Mouse (Mus musculus): ENCODE measurements at regions not wholly inside any gene's neighbourhood (a gene's known extent, or its start where the extent isn't known, plus 50 kb on each side); places are given as distances from the start of the nearest gene placed in this dataset.

DNA sequence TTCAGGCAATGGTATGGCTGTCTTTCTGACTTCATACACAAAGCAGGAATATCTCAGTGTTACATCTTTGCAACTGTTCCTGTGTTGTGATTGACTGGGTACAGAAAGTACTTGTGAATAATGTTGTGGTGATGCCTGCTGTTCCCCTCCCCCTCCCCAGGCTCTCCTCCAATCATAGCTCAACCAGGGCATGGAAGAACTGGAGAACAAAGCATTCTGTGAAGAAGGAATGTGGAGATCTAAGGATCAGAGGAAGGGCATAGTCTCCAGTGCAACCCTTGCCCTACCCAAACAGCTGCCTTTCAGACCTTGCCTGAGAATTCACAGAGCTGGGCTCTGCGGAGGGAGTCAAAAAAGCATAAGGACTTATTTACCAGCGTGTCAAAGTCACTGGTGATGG is 326.9 kb downstream of the Ice1 start:
- WGBS: 53% methylated on average over 2 of the region's 2 CpGs
- H3K4me3 ChIP-seq (ENCODE audit: low read depth, low read length): no peak overlapping the region
- H3K36me3 ChIP-seq (ENCODE audit: insufficient read depth, low read length): no peaks in the 10 kb centered on the region
- no peaks in the 10 kb centered on the region for H3K27me3 ChIP-seq (replicated peaks; ENCODE audit: insufficient read depth, low read length)
- DNase-seq (ENCODE audit: low spot score): no peak
- H3K27ac ChIP-seq (ENCODE audit: low read length): no peak overlapping the region
- no peak overlapping the region for H3K9ac ChIP-seq (replicated peaks; ENCODE audit: low read depth)
- H3K4me1 ChIP-seq (ENCODE audit: insufficient read depth, low read depth, low read length): no peaks in the 10 kb centered on the region
- no peak; the same call in 1 of the 2 replicates for ATAC-seq
- no peaks in the 10 kb centered on the region for H3K9me3 ChIP-seq (ENCODE audit: low read length)
- TF ChIP-seq CTCF (IDR thresholded peaks at IDR 0.05) (no peak), EP300 (IDR thresholded peaks at IDR 0.05) (no peak)
- H3K4me2 ChIP-seq (replicated peaks; ENCODE audit: low read depth, low read length): no peak overlapping the region

DNA sequence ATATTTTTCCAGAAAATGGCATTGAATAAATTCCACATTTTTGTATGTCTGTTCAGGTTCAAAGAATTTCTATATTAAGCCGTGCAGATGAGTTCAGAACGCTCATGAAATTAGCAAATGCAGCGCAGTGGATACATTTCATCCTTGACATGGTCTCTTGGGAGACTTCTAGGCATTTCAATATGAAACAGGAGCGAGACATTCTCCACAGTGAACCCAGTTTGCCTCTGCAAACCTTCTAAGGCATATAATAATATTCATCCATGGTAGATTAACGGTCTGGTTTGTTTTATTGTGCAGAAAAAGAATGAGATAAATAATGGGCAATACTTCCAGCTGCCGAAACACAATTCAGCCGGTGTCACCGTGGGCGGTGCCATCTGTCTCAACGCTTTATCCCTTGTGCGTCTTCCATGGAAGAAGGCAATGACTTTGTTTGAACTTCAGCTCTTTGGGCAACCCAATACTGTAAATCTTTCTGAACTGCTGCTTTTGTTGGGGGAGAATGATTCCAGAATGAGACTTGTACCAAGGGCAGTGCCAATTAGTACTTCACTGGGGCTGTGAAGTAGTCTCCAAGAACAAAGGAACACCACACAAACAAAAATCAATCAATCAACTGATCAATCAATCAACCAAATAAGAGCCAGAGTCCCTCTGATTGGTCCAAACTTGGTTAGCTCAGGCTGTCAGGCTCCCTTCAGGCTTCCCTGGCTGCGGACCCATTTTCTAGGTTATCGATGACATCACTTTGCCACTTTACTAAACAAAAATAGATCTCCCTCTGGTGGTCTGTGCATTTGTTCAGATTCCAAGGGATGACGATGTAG is 326.0 kb downstream of the Ice1 start:
- DNase-seq (ENCODE audit: low spot score): no peak
- no peak overlapping the region for H3K27ac ChIP-seq (ENCODE audit: low read length)

DNA sequence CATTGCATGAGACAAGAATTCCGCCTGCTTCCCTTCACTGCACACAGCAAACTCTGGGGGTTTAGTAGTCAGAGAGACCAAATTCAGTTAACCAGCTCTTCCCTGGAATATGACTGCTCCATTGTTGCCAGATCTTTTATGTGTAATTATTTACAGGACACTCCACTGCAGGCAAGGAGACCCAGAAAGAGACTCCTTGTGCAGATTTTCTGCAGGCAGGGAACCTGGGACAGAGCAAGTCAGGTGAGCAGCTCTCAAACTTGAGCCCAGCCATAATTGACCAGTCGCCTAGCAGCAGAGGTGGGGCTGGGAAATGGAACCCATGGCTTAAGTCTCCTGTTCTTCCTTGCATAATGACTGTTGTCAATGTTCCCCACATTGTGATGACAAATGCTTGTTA is 324.2 kb downstream of the Ice1 start:
- DNase-seq (ENCODE audit: low spot score) (no peak), ATAC-seq (no peak)
- Histone ChIP-seq H3K4me1 (ENCODE audit: insufficient read depth, low read depth, low read length) (no peaks in the 10 kb centered on the region), H3K27me3 (replicated peaks; ENCODE audit: insufficient read depth, low read length) (no peaks in the 10 kb centered on the region), H3K27ac (ENCODE audit: low read length) (no peak overlapping the region), H3K9me3 (ENCODE audit: low read length) (no peaks in the 10 kb centered on the region), H3K9ac (replicated peaks; ENCODE audit: low read depth) (no peak overlapping the region), H3K4me3 (ENCODE audit: low read depth, low read length) (no peak overlapping the region), H3K4me2 (replicated peaks; ENCODE audit: low read depth, low read length) (no peak overlapping the region), H3K36me3 (ENCODE audit: insufficient read depth, low read length) (no peaks in the 10 kb centered on the region)
- TF ChIP-seq EP300 (IDR thresholded peaks at IDR 0.05): no peak
- 34% methylated on average over 2 of the region's 2 CpGs for WGBS

More for the DNA sequence above, 326.0 kb downstream of the Ice1 start:
- H3K36me3 ChIP-seq (ENCODE audit: insufficient read depth, low read length): no peaks in the 10 kb centered on the region
- TF ChIP-seq EP300 (IDR thresholded peaks at IDR 0.05): no peak
- no peak for TF ChIP-seq CTCF (IDR thresholded peaks at IDR 0.05)
- H3K4me3 ChIP-seq (ENCODE audit: low read depth, low read length): no peak overlapping the region
- WGBS: 84% methylated on average over 14 of the region's 14 CpGs
- no peaks in the 10 kb centered on the region for H3K4me1 ChIP-seq (ENCODE audit: insufficient read depth, low read depth, low read length)
- ATAC-seq: no peak
- H3K9me3 ChIP-seq (ENCODE audit: low read length): no peaks in the 10 kb centered on the region
- no peak overlapping the region for H3K4me2 ChIP-seq (replicated peaks; ENCODE audit: low read depth, low read length)
- no peak overlapping the region for H3K9ac ChIP-seq (replicated peaks; ENCODE audit: low read depth)
- no peaks in the 10 kb centered on the region for H3K27me3 ChIP-seq (replicated peaks; ENCODE audit: insufficient read depth, low read length)

DNA sequence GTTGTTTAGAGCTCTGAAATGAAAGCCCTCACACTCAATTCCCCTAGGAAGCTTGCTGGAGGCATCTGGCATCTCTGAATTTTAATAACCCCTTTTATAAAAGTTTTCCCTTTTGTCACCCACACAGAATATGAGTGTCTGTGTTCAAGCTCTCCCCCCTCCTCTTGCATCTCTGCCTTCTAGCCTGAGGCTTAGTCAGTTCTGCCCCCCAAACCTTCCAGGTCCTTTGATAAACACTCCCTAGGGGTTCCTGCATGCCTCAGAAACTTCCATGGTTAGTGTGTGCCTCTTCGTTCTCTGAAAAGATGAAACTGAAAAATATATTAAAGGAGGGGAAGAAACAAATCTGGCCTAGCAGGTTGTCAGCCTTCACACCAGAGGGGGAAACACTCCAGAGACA is 313.9 kb downstream of the Ice1 start:
- TF ChIP-seq CTCF (IDR thresholded peaks at IDR 0.05) (no peak), EP300 (IDR thresholded peaks at IDR 0.05) (no peak)
- Histone ChIP-seq H3K27ac (ENCODE audit: low read length) (no peak overlapping the region), H3K9ac (replicated peaks; ENCODE audit: low read depth) (no peak overlapping the region), H3K27me3 (replicated peaks; ENCODE audit: insufficient read depth, low read length) (no peaks in the 10 kb centered on the region), H3K4me1 (ENCODE audit: insufficient read depth, low read depth, low read length) (no peaks in the 10 kb centered on the region), H3K36me3 (ENCODE audit: insufficient read depth, low read length) (no peaks in the 10 kb centered on the region), H3K4me2 (replicated peaks; ENCODE audit: low read depth, low read length) (no peak overlapping the region), H3K9me3 (ENCODE audit: low read length) (no peaks in the 10 kb centered on the region), H3K4me3 (ENCODE audit: low read depth, low read length) (no peak overlapping the region)
- DNase-seq (ENCODE audit: low spot score): no peak
- 83% methylated on average over 1 of the region's 1 CpGs for WGBS
- ATAC-seq: no peak

DNA sequence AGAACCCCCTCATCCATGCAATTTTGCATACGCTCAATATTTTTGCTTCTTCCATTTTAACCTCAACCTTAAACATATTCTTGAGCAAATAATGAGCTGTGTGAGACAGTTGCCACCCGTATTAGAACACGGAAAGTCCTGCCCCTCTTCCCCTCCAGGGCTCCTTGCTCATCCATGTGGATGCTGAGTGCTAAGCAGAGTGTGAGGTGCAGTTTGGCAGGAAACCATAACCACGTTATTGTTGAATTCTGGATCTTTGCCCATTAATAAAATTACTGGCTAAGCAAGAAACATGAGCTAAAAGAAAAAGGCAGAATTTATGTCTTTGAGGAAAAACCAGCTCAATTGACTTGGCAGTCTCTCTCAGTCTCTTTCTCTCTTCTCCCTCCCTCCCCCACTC is 301.4 kb downstream of the Ice1 start:
- Histone ChIP-seq H3K4me1 (ENCODE audit: insufficient read depth, low read depth, low read length) (no peaks in the 10 kb centered on the region), H3K9ac (replicated peaks; ENCODE audit: low read depth) (no peak overlapping the region), H3K27me3 (replicated peaks; ENCODE audit: insufficient read depth, low read length) (no peaks in the 10 kb centered on the region), H3K9me3 (ENCODE audit: low read length) (no peaks in the 10 kb centered on the region), H3K36me3 (ENCODE audit: insufficient read depth, low read length) (no peaks in the 10 kb centered on the region), H3K4me3 (ENCODE audit: low read depth, low read length) (no peak overlapping the region), H3K27ac (ENCODE audit: low read length) (no peak overlapping the region), H3K4me2 (replicated peaks; ENCODE audit: low read depth, low read length) (no peak overlapping the region)
- 40% methylated on average over 4 of the region's 4 CpGs for WGBS
- ATAC-seq (no peak), DNase-seq (ENCODE audit: low spot score) (peak; percentile 13)
- TF ChIP-seq EP300 (IDR thresholded peaks at IDR 0.05): no peak
- no peak for TF ChIP-seq CTCF (IDR thresholded peaks at IDR 0.05)

DNA sequence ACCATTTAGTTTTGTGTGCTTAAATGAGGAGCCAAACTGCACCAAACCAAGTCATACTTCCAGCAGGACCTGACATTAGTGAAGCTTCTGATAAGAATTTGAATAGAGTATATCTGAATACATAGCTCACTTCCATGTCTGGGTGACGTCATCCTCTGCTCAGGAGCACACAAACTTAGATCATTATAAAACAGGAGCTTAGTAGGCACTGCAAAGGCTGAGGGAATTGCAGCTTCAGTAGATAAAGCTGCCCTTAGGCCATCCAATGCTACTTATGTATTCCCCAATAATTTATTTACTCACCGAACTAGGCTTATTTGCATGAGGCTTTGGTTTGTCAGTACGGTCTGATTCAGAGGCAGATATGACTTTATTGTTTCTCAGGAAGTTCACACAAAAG is 297.0 kb downstream of the Ice1 start:
- WGBS: 66% methylated on average over 3 of the region's 3 CpGs

More for the DNA sequence above, 297.0 kb downstream of the Ice1 start:
- no peaks in the 10 kb centered on the region for H3K4me1 ChIP-seq (ENCODE audit: insufficient read depth, low read depth, low read length)
- no peak for ATAC-seq
- H3K9ac ChIP-seq (replicated peaks; ENCODE audit: low read depth): no peak overlapping the region
- no peak overlapping the region for H3K4me3 ChIP-seq (ENCODE audit: low read depth, low read length)
- no peak for DNase-seq (ENCODE audit: low spot score)
- no peak overlapping the region for H3K27ac ChIP-seq (ENCODE audit: low read length)
- H3K27me3 ChIP-seq (replicated peaks; ENCODE audit: insufficient read depth, low read length): no peaks in the 10 kb centered on the region
- no peak overlapping the region for H3K4me2 ChIP-seq (replicated peaks; ENCODE audit: low read depth, low read length)
- no peaks in the 10 kb centered on the region for H3K36me3 ChIP-seq (ENCODE audit: insufficient read depth, low read length)
- no peaks in the 10 kb centered on the region for H3K9me3 ChIP-seq (ENCODE audit: low read length)
- no peak for TF ChIP-seq EP300 (IDR thresholded peaks at IDR 0.05)
- TF ChIP-seq CTCF (IDR thresholded peaks at IDR 0.05): no peak

All from lung, postnatal 0 days (tissue).